Mouse (Mus musculus) liver, adult (tissue): ENCODE data around the gene Prepl.

ENCODE experiments used
- GATA4 ChIP-seq: IDR thresholded peaks from 2 replicates; pipeline ENCODE4 v1.6.1; 2014; ENCODE audit warnings: mild to moderate bottlenecking, low read length; ENCODE audit not compliant: insufficient replicate concordance

Gene Prepl

GRCm38 (mm10) chr17:85040913-85041312 lies 49.1 kb downstream of the Prepl start:
- TF ChIP-seq GATA4, result no peak

- no peak for TF ChIP-seq GATA4
Observed at GRCm38 (mm10) chr17:85038761-85039160, 51.3 kb downstream of the Prepl start.

GRCm38 (mm10) chr17:85038311-85038710 lies 51.7 kb downstream of the Prepl start:
- no peak for TF ChIP-seq GATA4

- no peak for TF ChIP-seq GATA4
Observed at GRCm38 (mm10) chr17:85037855-85038254, 52.2 kb downstream of the Prepl start.

- TF ChIP-seq GATA4, result no peak
Observed at GRCm38 (mm10) chr17:85034068-85034467, 56.0 kb downstream of the Prepl start.

- no peak for TF ChIP-seq GATA4
Observed at GRCm38 (mm10) chr17:85033087-85033486, 57.0 kb downstream of the Prepl start.

- no peak for TF ChIP-seq GATA4
Observed at GRCm38 (mm10) chr17:85030651-85031050, 59.4 kb downstream of the Prepl start.

- no peak for TF ChIP-seq GATA4
Observed at GRCm38 (mm10) chr17:85028797-85029196, 61.2 kb downstream of the Prepl start.

GRCm38 (mm10) chr17:85028093-85028739 lies 61.8 kb downstream of the Prepl start, which contains the start of gene Slc3a1:
Gene Slc3a1, plus strand, starts transcription at chr17:85028376.
- TF ChIP-seq GATA4, result no peak

GRCm38 (mm10) chr17:85027247-85027646 lies 62.8 kb downstream of the Prepl start:
- TF ChIP-seq GATA4, result no peak

GRCm38 (mm10) chr17:85026436-85026835 lies 63.6 kb downstream of the Prepl start:
- no peak for TF ChIP-seq GATA4

GRCm38 (mm10) chr17:85025151-85025550 lies 64.9 kb downstream of the Prepl start:
- no peak for TF ChIP-seq GATA4

GRCm38 (mm10) chr17:85024237-85024636 lies 65.8 kb downstream of the Prepl start:
- no peak for TF ChIP-seq GATA4

- no peak for TF ChIP-seq GATA4
Observed at GRCm38 (mm10) chr17:85023247-85024167, 66.5 kb downstream of the Prepl start.

- no peak for TF ChIP-seq GATA4
Observed at GRCm38 (mm10) chr17:85020343-85020742, 69.7 kb downstream of the Prepl start.

- TF ChIP-seq GATA4, result no peak
Observed at GRCm38 (mm10) chr17:85018794-85019193, 71.2 kb downstream of the Prepl start.
